Mouse (Mus musculus) CD8-positive naive resting alpha-beta T cell, adult 2 months (primary cell): ENCODE measurements around the gene Herpud1.

Experiments used
- DNase-seq, 2 experiments: peaks; one replicate each; pipeline ENCODE4 v3.0.0; 2022; ENCODE audit warnings: low read depth in 2 of 2, low spot score in 2 of 2

Herpud1 gene

GRCm38 (mm10) chr8:94443153-94443552 is 56.9 kb downstream of the Herpud1 start:
- DNase-seq, result no peak

GRCm38 (mm10) chr8:94444480-94444879 is 58.2 kb downstream of the Herpud1 start:
- DNase-seq, result no peak
